Mouse (Mus musculus): ENCODE measurements at regions not wholly inside any gene's neighbourhood (a gene's known extent, or its start where the extent isn't known, plus 50 kb on each side); places are given as distances from the start of the nearest gene placed in this dataset.
"Not testable (repeated sequence)": the region's sequence is repeated elsewhere in the genome, so short reads cannot be mapped to it uniquely, and the experiment has no call there.

- Histone ChIP-seq H3K36me3 (replicated peaks; ENCODE audit: control insufficient read depth, insufficient read depth) (no peaks in the 10 kb centered on the region), H3K9ac (no peak overlapping the region), H3K4me1 (replicated peaks; ENCODE audit: control insufficient read depth, insufficient read depth, low read length) (peaks cover 7% of the 10 kb centered on the region), H3K9me3 (ENCODE audit: control insufficient read depth, low read length) (no peaks in the 10 kb centered on the region), H3K4me2 (replicated peaks) (no peak overlapping the region), H3K27ac (peak overlapping the region; percentile 49; the same call in 1 of the 2 replicates), H3K27me3 (ENCODE audit: control insufficient read depth, insufficient read depth, low read length) (no peaks in the 10 kb centered on the region), H3K4me3 (replicated peaks; ENCODE audit: low read length) (no peak overlapping the region)
- DNase-seq (ENCODE audit: low spot score) (peak; percentile 45), ATAC-seq (ENCODE audit: low FRiP score) (peak; percentile 82)
- 37% methylated on average over 7 of the region's 7 CpGs for WGBS
Observed at GRCm38 (mm10) chr13:70096430-70097301, 294.5 kb downstream of the Med10 start.

GRCm38 (mm10) chr13:70100091-70100490, 297.9 kb downstream of the Med10 start:
- not testable (repeated sequence) for H3K9ac ChIP-seq; DNase-seq (ENCODE audit: low spot score); H3K4me2 ChIP-seq (replicated peaks); H3K27me3 ChIP-seq (ENCODE audit: control insufficient read depth, insufficient read depth, low read length); H3K4me1 ChIP-seq (replicated peaks; ENCODE audit: control insufficient read depth, insufficient read depth, low read length); ATAC-seq (ENCODE audit: low FRiP score); H3K27ac ChIP-seq; H3K36me3 ChIP-seq (replicated peaks; ENCODE audit: control insufficient read depth, insufficient read depth); H3K4me3 ChIP-seq (replicated peaks; ENCODE audit: low read length); H3K9me3 ChIP-seq (ENCODE audit: control insufficient read depth, low read length)
- 85% methylated on average over 1 of the region's 1 CpGs for WGBS

DNA sequence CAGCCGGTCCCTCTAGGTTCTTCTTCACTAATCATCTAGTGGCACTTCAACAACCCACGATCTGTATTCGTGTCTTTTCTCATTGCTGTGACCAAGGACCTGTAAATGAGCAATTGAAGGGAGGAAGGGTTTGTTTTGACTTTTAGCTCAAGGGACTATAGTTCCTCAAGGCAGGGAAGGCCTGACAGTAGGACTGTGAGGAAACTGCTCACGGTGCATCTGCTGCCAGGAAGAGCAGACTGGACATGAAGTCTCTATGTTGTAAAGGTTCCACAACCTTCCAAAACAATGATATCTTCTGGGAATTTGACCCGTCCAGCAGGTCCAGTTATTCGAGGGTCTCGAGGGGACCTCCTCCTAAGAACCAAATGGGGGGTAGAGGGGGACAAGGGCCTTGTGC, 300.8 kb downstream of the Med10 start:
- no peaks in the 10 kb centered on the region for H3K4me1 ChIP-seq (replicated peaks; ENCODE audit: control insufficient read depth, insufficient read depth, low read length)
- no peak overlapping the region for H3K4me2 ChIP-seq (replicated peaks)
- WGBS: 88% methylated on average over 7 of the region's 7 CpGs
- H3K4me3 ChIP-seq (replicated peaks; ENCODE audit: low read length): no peak overlapping the region
- no peaks in the 10 kb centered on the region for H3K27me3 ChIP-seq (ENCODE audit: control insufficient read depth, insufficient read depth, low read length)
- no peaks in the 10 kb centered on the region for H3K9me3 ChIP-seq (ENCODE audit: control insufficient read depth, low read length)
- ATAC-seq (ENCODE audit: low FRiP score) (no peak), DNase-seq (ENCODE audit: low spot score) (no peak)
- H3K36me3 ChIP-seq (replicated peaks; ENCODE audit: control insufficient read depth, insufficient read depth): no peaks in the 10 kb centered on the region
- H3K9ac ChIP-seq: no peak overlapping the region
- H3K27ac ChIP-seq: no peak overlapping the region

DNA sequence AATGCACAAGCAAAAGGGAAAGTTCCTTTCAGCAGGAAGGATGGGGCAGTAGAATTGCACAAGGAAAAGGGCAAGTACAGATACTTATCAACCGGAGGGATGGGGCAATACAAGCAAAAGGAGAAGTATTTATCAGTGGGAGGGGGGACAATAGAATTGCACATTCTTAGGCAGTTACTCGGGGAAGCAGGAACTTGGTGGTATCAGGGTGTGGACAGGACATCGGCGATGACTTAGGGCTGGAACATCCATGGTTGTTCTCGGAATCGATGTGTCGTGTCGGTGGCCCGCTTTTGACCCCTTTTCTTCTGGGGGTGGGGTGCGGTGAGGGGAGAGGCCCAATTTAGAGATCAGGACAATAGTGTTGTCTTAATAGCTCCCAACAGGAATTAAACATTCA, 301.3 kb downstream of the Med10 start:
- H3K4me2 ChIP-seq (replicated peaks); H3K4me3 ChIP-seq (replicated peaks; ENCODE audit: low read length); H3K9me3 ChIP-seq (ENCODE audit: control insufficient read depth, low read length); H3K9ac ChIP-seq; DNase-seq (ENCODE audit: low spot score); H3K27me3 ChIP-seq (ENCODE audit: control insufficient read depth, insufficient read depth, low read length); H3K4me1 ChIP-seq (replicated peaks; ENCODE audit: control insufficient read depth, insufficient read depth, low read length); ATAC-seq (ENCODE audit: low FRiP score); H3K27ac ChIP-seq; H3K36me3 ChIP-seq (replicated peaks; ENCODE audit: control insufficient read depth, insufficient read depth): not testable (repeated sequence)
- 92% methylated on average over 10 of the region's 10 CpGs for whole genome bisulfite sequencing

DNA sequence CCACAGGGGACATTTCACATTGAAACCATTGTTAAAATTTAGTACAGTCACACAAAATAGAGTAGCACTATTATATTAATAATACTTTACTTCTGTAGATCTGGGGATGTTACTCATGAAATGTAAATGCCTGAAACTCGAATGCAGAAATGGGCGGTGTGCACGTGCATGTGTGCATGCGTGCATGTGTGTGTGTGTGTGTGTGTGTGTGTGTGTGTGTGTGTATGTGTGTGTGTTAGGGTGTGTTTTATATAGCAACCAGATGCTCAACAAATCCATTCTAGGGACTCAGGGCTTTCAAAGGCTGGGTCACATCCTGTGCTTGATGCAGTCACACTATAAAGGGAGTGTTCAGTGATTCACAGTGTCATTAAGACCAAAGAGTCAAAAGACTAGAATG, 301.7 kb downstream of the Med10 start:
- H3K4me3 ChIP-seq (replicated peaks; ENCODE audit: low read length): no peak overlapping the region
- H3K27ac ChIP-seq: no peak overlapping the region
- WGBS: 97% methylated on average over 4 of the region's 4 CpGs
- H3K9me3 ChIP-seq (ENCODE audit: control insufficient read depth, low read length): 0 out of 2 replicates have a peak, but pooled peaks cover 5% of the 10 kb centered on the region
- H3K4me2 ChIP-seq (replicated peaks): no peak overlapping the region
- ATAC-seq (ENCODE audit: low FRiP score) (no peak), DNase-seq (ENCODE audit: low spot score) (no peak)
- no peak overlapping the region for H3K9ac ChIP-seq
- H3K4me1 ChIP-seq (replicated peaks; ENCODE audit: control insufficient read depth, insufficient read depth, low read length): no peaks in the 10 kb centered on the region
- no peaks in the 10 kb centered on the region for H3K36me3 ChIP-seq (replicated peaks; ENCODE audit: control insufficient read depth, insufficient read depth)
- no peaks in the 10 kb centered on the region for H3K27me3 ChIP-seq (ENCODE audit: control insufficient read depth, insufficient read depth, low read length)

DNA sequence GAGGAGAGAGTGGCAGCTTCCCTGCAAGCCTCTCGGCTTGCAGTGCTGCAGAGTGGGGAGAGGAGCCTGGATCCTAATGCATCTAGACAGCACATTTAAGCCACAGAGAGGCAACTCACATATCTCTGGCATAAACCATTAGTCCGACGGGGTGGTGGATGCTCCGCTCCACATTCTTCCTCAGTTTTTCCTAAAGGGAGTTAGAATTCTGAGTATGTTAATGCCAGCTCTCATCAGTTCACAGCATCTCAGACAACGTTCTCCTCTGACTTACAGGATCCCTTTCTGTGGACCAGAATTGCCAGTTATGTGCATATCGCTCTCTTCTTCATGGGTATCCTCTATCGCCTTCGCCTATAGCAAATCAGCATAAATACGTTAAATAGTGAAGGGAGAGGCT, 313.4 kb downstream of the Med10 start:
- H3K4me1 ChIP-seq (replicated peaks; ENCODE audit: control insufficient read depth, insufficient read depth, low read length): no peaks in the 10 kb centered on the region
- H3K9ac ChIP-seq: no peak overlapping the region
- 84% methylated on average over 9 of the region's 9 CpGs for WGBS
- H3K4me2 ChIP-seq (replicated peaks): no peak overlapping the region
- DNase-seq (ENCODE audit: low spot score) (no peak), ATAC-seq (ENCODE audit: low FRiP score) (no peak)
- H3K4me3 ChIP-seq (replicated peaks; ENCODE audit: low read length): no peak overlapping the region
- no peaks in the 10 kb centered on the region for H3K36me3 ChIP-seq (replicated peaks; ENCODE audit: control insufficient read depth, insufficient read depth)
- H3K27ac ChIP-seq: peak overlapping the region; percentile 57; the same call in 1 of the 2 replicates
- no peaks in the 10 kb centered on the region for H3K27me3 ChIP-seq (ENCODE audit: control insufficient read depth, insufficient read depth, low read length)
- H3K9me3 ChIP-seq (ENCODE audit: control insufficient read depth, low read length): no peaks in the 10 kb centered on the region

DNA sequence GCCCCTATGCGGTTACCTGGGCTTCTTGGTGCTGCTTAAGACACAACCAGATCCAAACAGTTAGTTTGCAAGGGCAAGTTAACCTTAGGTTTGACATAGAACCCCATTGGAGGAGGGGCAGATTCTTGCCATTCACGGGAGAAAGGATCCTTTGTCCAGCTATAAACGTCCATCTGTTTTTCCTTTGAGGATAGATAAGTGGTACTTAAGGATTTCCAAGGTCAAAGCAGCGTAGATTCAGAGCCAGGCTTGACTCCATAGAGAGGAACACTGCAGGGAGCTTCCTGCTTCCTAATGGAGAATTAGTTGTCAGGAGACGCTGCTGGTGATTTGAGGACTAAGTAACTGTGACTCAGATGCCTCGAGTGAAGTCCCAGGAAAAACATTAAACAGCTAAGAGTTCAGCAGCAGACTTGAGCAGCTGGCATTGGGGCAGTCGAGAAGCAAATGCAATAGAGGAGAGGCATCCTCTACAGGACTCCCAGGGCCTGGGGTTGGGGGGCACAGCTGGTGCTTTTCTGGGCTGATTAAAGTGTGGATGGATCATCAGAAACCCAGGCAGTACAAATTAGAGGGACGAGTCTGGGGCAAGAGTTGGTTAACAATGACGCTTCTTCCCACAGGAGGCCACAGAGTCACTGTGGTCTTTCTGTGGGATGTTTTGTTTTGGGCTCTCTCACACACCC, 322.8 kb downstream of the Med10 start:
- Histone ChIP-seq H3K4me3 (replicated peaks; ENCODE audit: low read length) (no peak overlapping the region), H3K4me1 (replicated peaks; ENCODE audit: control insufficient read depth, insufficient read depth, low read length) (no peaks in the 10 kb centered on the region), H3K27ac (no peak overlapping the region), H3K9ac (no peak overlapping the region), H3K36me3 (replicated peaks; ENCODE audit: control insufficient read depth, insufficient read depth) (no peaks in the 10 kb centered on the region), H3K27me3 (ENCODE audit: control insufficient read depth, insufficient read depth, low read length) (no peaks in the 10 kb centered on the region), H3K9me3 (ENCODE audit: control insufficient read depth, low read length) (no peaks in the 10 kb centered on the region), H3K4me2 (replicated peaks) (no peak overlapping the region)
- 26% methylated on average over 9 of the region's 9 CpGs for WGBS
- peak; percentile 62; the same call in 1 of the 2 replicates for ATAC-seq (ENCODE audit: low FRiP score)
- peak; percentile 34 for DNase-seq (ENCODE audit: low spot score)

- DNase-seq (ENCODE audit: low spot score): no peak
- Histone ChIP-seq H3K4me1 (replicated peaks; ENCODE audit: control insufficient read depth, insufficient read depth, low read length) (no peaks in the 10 kb centered on the region), H3K4me2 (replicated peaks) (no peak overlapping the region), H3K9ac (no peak overlapping the region), H3K36me3 (replicated peaks; ENCODE audit: control insufficient read depth, insufficient read depth) (no peaks in the 10 kb centered on the region), H3K4me3 (replicated peaks; ENCODE audit: low read length) (no peak overlapping the region), H3K27ac (no peak overlapping the region), H3K27me3 (ENCODE audit: control insufficient read depth, insufficient read depth, low read length) (no peaks in the 10 kb centered on the region), H3K9me3 (ENCODE audit: control insufficient read depth, low read length) (no peaks in the 10 kb centered on the region)
- ATAC-seq (ENCODE audit: low FRiP score): no peak
- WGBS: 75% methylated on average over 4 of the region's 4 CpGs
Observed at GRCm38 (mm10) chr13:70127310-70127709, 325.1 kb downstream of the Med10 start.

DNA sequence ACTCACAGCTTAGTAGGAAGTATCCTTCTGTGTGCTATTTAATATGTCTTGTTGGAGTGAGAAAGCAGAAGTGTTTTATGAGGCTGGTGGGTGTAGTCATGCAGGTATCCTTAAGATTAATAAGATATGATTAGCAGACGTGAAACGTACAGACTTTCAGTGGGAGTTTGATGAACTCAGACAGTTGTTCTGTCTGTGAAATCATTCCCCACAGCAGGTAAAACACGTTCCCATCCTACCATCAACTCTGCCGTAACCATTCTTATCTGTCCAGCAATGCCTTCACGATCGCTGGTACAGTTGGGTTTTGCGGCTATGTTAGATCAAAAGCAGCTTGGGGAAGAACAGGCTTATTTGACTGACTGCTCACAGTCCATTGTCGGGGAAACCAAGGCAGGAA, 332.3 kb downstream of the Med10 start:
- Histone ChIP-seq H3K27me3 (ENCODE audit: control insufficient read depth, insufficient read depth, low read length) (no peaks in the 10 kb centered on the region), H3K36me3 (replicated peaks; ENCODE audit: control insufficient read depth, insufficient read depth) (no peaks in the 10 kb centered on the region), H3K9me3 (ENCODE audit: control insufficient read depth, low read length) (no peaks in the 10 kb centered on the region), H3K4me3 (replicated peaks; ENCODE audit: low read length) (no peak overlapping the region), H3K4me2 (replicated peaks) (no peak overlapping the region), H3K4me1 (replicated peaks; ENCODE audit: control insufficient read depth, insufficient read depth, low read length) (no peaks in the 10 kb centered on the region), H3K27ac (no peak overlapping the region), H3K9ac (no peak overlapping the region)
- ATAC-seq (ENCODE audit: low FRiP score) (no peak), DNase-seq (ENCODE audit: low spot score) (no peak)
- 93% methylated on average over 8 of the region's 8 CpGs for WGBS

Data from hindbrain, embryonic 14.5 days (tissue).